Mouse (Mus musculus) layer of hippocampus, adult 9-11 months (tissue): ENCODE data around the gene Wnt5b.

Experiments used
- DNase-seq: peaks from one replicate; pipeline ENCODE4 v3.0.0; 2022

The Wnt5b gene

DNA sequence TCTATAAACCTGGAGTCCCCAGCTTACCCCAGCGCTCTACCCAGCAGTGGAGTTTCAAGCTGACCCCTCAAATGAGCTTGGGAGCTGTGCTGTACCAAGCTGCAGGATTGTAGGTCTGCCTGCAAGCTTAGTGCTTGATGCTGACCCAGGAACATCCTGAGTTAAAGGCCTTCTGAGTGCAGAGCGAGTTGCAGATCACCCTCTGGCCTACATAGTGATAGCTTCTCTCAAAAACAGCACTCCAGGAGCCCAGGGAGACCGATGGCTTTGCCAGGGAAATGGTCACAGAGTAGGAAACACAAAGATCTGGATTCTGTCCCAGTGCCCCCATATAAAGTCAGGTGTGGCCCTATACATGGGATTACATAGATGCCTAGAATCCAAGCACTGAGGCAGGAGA is 132.6 kb downstream of the Wnt5b start:
- no peak for DNase-seq

DNA sequence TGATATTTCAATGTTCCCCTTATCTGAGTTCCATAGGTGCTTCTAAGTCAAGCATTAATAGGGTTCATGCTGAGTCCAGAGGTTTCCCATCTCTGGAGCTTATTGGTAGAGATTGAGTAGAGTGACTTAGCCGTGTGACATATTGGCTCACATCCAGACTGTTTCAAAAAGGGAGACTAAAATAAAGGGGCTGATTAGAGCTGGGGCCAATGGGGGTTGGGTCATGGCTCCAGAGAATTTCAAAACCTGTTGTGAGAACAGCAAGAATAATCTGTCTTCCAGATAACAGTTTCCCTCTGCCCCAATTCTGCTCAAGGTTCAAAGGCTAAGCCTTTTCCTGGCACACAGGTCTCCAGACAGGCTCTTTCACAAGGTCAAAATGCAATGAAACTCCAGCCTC is 134.4 kb downstream of the Wnt5b start:
- DNase-seq, result no peak

DNA sequence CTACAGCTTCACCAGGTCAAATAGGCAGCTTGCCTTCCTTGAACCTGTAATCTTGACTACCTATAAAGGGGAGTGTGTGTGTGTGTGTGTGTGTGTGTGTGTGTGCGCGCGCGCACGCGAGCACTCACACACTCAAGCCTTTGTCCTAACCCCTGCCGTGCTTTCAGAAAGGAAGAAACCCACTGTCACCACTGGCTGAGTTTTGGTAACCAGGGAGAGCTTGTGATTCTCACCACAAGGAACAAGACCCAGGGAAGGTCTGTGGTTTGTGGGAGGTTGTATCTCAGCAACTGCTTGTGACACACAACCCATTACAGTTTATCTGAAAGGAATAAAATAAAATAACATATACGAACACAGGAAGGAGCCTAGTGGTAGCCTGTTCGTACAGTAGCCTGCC is 135.6 kb downstream of the Wnt5b start:
- no peak for DNase-seq

DNA sequence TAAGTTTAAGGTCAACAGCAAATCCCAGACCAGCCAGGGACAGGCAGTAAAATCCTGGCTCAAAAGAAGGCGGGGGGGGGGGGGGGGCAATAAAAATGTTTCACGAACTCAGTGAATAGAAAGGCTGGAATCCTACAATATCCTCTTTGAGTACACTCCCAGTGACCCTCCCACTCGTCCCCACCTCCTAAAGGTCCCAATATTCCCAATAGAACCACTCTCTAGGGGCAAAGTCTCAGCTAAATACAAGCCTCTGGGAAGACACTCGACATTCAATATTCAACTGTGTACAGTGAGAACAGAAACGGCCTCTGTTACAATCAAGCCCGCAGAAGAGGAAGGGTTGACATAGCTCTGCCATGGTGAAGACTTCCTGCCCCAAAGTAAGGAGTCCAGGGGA is 136.3 kb downstream of the Wnt5b start:
- no peak for DNase-seq

DNA sequence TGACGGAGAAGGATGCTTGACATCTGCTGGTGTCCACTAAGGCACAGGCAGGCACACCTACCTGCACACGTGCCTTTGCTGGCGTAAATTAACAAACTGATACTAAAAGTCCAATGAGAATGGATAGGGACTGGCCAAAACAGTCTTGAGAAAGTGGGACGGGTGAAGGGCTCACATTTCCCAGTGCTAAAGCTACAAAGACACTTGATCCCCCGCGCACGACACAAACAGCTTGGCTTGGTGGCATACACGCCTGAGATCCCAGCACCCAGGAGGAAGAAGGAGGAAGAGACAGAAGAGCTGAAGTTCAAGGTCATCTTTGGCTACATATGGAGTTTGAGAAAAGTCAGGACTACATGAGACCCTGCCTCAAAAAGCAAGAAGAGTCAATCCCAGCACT is 137.6 kb downstream of the Wnt5b start:
- no peak for DNase-seq

DNA sequence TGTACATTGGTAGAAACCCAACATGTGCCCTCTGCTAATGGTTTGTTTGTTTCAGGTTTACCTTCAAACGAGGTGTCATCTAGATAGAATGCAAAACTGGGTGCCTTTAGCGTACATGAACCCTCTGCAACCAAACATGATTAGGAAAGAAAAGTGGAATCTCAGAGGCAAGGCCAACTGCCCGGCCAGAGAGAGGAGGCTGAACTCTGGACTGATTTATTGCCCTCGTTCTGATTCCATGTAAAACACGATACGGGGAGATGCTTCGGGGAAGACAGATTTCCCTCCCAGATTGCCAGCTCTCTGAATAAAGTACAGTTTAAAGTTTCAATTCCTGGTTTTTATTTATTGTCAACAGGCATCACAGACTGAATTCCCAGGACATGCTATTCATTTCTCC is 138.8 kb downstream of the Wnt5b start:
- DNase-seq, result no peak

DNA sequence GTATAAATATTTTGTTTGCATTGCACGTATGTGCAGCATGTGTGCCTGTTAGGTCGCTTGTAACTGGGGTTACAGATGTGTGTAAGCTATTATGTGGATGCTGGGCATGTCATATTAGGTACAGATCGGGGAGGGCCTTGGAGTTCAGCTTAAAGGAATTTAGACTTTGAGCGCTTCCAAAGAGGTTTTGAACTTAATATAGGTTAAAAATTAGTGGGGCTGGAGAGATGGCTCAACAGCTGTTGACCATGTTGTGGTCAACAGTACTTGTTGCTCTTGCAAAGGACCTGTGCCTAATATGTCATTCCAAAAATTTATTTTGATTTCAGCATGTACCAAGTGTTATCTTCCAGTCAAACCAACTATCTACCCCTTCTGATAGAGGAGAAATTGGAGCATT is 139.3 kb downstream of the Wnt5b start:
- DNase-seq, result no peak

DNA sequence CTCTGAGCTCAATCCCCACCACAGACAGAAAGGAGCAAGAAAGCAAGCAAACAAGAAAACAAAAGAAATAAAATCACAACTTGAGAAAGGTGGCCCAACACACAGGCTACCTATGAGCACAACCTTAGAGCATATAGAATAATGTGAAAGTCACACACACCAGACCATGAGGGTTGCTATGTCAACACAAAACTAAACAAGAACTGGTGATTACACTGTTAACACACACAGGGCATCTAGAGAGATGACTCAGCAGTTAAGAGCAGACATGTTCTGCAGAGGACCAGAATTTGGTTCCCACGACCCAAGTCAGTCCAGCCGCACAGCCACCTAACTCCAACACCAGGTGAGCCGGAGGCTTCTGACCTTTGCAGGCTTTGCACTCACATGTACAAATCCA is 141.2 kb downstream of the Wnt5b start:
- DNase-seq, result no peak

DNA sequence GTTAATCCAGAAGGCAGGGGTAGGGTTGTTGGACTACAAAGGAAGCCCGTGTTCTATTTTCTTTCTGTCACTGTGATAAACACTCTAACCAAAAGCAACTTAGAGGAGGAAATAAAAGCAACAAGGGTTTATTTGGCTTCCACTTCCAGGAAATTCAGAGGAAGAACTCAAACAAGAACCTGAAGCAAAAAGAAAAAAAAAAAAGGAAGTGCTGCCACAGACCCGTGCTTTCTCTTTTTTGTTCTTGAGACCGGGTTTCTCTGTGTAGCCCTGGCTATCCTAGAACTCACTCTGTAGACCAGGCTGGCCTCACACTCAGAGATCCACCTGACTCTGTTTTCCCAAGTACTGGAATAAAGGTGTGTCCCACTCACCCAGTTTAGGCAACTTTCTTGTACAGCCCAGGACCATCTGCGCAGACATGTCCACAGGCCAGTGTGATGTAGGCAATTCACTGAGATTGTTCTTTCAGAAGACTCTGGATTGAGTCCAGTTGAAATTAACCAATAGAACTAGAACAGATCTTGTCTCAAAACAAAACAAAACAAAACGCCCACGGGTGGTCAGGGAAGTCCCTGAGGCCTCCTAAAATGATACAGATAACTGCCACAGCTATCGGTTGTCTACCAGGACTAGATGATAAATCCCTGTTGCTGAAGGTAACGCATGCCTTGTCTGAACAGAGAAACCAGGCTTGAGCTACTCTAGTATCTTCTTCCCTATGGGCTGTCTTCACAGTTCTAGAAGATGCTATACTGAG is 142.4 kb downstream of the Wnt5b start:
- no peak for DNase-seq

DNA sequence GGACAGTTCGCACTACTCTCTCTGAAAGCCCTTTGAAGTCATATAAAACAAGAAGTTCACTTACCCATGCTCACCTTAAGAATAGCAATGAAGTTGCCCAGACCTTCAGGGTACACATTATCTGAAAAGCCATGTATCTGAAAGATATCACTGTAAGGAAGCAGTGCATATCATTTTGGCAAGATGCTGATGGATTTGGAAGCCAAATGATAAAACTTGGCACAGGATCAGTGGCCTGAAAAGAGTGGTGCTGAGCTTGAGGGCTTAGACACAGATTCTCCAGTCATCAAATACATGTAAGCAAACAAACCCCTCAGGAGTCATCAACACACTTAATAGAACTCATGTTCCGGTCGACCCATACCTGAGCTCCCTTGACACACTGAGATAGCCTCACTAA is 143.5 kb downstream of the Wnt5b start:
- no peak for DNase-seq

DNA sequence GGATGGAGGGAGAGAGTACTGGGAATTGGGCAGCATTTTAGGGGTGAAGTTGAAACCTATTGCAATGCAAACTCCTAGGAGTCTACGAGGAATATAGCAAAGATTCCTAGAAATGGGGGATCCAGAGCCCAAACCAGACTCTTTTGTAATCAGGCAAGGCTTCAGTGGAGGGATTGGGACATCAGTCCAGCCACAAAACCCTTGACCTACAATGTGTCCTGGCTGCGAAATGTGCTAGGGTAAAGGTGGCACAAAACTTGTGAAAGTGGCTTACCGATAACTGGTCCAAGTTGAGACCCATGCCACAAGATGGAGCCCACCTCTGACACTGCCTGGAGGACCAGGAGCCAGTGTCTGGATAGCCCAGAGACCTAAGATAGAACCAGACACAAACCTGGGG is 144.8 kb downstream of the Wnt5b start:
- no peak for DNase-seq

DNA sequence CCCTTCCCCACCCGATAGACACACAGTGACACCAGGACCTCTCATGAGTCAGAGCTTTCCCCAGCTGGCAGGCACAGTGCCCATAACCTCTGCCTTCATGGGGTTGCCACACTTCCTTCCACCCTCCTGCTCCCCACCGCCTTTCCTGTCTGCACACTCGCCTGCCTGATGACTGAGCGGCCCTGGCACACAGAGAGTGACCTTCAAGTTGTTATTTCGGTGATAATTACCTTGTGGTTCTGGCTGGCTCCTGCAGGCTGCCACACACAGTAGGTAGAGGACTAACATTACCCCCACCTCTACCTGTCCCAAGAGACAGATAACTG is 147.9 kb downstream of the Wnt5b start:
- peak; percentile 82 for DNase-seq

DNA sequence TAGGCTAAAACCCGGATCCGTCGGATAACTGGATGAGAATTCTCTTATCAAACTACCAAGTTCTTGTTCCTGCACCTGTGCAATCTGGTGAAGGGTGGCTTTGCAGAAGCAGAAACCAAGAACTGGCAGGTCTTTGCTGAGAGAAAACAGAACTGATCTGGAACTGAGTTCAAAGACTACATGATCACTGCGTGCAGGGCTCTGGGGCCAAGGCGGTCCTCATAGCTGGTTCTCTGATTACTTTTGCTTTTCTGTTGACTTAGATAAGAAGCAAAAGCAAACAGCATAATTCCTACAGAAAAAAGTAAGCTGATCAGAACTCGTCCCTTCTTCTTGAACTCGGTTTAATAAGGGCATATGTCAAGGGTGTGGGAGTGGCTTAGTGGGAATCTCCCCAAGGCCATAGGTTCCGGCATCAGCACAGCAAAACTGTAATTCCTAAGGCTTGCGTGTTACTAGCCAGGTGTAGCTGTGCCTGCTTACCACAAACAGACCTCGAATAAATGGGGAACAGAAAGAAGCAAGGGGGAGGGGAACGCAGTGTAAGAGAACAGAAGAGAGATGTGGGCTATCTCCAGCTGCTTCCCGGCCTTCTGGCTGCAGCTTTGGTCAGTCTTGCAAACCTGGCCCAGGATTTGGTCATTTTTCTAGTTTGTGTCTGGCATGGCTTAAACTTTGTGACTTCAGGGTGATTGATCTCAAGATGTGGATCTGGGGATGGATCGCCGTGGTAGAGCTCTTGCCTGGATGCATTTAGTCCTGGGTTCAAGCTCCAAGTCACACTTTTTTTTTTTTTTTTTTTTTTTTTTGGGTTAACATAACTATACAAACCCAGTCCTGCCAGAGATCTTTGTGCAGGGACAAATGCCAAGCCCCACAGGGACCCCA is 148.5 kb downstream of the Wnt5b start:
- peak; percentile 30 for DNase-seq

DNA sequence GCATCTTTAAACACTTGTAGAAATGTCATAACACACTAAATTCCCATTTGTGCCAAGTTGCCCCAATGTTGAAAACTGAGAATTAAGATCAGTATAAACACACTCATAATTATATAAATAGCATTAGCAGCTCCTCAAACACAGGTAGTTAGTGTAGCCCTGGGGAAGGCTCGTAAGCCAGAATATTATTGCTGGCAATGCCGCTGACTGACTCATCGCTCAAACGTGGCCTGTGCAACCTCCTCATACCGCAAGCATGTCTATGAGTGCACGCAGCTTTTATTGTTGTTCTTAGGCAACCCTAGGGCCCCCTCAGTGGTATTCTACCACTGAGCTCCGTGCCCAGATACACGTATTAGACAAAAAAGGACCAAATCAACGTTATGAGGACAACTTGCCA is 151.3 kb downstream of the Wnt5b start:
- no peak for DNase-seq

DNA sequence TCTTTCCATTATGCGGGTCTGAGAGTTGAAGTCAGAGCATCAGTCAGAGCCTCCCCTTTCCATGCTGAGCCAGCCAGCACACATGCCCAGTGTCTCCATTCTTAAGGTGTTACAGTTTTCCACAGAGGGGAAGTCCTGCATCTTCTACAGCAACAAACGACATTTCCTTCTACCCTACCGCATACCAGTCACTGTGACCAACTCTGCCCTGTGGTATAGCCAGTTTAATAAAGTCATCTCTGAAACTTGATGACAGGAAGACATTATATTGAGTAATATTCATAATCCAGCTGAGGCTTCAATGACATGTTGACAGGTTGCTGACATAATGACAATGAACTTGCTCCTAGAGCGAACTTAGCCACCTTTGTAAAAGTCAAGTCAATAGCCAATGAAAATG is 153.4 kb downstream of the Wnt5b start:
- no peak for DNase-seq

DNA sequence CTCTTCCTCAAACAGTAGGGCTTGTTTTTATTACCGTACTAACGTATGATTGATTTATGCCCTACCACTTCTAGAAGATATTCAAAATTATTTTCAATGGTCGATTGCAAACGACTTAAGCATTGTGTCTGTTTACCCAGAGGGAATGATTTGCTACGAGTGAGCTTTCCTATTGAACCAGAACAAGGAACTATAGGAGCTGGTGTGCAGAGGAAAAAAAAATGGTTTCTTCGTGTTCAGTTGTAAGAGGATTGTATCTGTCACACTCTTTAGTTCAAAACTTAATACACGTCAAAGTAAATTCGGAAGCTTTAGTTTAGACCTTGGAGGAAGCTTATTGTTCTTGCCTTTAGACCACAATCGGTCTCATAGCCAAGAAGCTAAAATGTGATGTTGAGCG is 155.1 kb downstream of the Wnt5b start:
- no peak for DNase-seq

DNA sequence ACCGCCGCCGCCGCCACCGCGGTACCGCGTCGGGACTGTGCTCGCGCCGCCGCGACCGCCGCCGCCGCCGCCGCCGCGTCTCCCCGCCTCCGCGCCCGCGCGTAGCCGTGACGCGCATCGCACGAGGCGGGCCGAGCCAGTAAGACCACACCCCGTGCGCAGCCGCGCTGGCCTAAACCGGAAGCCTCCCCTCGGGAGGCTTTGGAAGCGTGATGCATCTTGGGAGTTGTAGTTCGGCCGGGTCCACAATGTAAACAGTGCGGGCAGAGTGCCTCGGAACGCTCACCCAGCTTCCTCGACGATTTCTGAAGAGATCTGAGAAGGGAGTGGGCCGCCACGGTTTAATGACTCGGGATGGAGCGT is 155.5 kb downstream of the Wnt5b start:
- DNase-seq, result peak; percentile 97

DNA sequence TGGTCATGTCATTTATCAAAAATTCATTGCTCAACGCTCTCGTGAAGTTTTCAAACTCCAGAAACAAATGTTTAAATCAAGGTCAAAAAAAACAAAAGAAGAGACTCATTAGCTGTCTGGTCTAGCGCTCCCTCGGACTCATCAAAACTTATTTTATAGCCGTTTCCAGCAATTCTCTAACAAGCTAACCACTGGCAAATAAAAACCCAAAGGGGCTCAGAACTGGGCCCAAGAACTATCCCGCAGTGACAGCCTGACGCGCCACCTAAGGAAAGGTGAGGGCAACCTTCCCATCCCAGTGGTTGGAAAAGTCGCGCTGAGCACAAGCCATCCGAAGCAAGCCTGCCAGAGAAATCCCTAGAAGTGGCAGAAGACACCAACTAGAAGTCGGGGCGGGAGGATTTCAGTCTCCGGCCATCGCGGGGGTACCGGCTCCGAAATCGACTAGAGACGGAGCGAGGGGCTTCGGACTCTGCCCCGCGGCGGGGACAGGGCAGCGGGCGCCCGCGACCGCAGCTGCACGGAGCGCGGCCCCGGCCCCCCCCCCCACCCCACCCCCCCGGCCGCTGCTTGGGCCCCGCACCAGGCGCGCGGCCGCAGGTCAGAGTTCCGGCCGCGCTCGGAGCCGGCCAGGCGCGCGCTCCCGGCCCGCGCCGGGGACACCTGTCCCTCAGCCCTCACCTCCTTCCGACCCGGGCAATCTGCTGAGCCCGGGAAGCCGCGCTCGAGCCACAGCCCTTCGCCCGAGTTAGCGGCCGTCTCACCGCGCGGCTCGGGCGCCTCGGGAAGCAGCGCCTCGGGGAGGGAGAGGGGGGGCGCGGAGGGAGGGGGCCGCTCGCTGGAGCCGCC is 156.1 kb downstream of the Wnt5b start:
- peak; percentile 12 for DNase-seq

DNA sequence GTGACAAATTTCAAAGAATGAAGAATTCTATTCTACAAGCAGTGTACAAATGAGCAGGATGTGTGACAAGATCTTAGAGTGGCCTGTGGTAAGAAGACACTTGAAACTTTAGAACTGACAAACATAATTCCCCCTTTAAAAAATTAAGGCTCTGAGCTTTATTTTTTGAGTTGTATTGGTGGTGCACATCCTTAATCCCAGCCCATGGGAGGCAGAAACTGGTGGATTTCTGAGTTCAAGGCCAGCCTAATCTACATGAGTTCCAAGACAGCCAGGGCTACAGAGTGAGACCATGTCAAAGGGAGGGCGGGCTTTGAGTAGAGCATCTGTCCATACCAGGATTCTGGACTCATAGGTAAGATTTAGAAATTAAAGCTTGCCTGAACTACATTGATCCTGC is 157.3 kb downstream of the Wnt5b start:
- DNase-seq, result no peak

DNA sequence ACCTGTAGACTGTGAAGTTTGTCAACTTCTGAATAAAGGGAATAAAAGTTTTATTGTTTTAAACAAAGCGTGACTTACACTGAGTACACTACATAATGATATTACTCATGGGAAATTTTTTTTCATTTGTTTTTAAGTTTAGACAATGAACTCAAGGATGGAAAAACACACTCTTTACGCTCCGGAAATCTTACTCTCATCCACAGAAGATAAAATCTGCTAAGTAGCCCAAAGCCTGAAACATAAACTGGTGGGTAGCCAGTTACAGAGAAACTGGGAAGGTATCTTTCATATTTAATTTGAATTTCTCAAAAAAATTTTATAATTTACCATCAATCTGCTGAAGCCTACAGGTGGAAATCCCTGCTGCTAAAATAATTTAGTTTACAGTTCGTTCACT is 157.7 kb downstream of the Wnt5b start:
- DNase-seq, result no peak

DNA sequence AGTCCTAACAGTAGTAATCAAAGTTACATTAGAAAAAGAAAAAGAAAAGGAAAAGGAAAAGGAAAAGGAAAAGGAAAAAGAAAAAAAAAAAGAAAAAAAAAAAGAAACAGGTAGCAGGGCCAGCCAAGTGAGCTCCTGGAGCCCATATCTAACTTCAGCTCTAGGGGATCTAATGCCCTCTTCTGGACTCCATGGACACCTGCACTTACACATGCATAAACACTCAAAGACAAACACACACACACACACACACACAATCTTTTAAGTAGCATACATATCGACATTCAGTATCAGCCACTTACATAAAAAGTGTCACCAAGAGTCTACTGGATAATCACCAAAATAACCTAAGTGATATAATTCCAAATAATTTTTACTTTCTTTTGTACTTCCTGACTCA is 158.5 kb downstream of the Wnt5b start:
- no peak for DNase-seq
